16 mouse cellular contexts compared by ENCODE assay signal in genomic region chr17:66234432-66234831, GRCm38 (mm10).
A peak's percentile ranks its signal among the peaks of the same experiment; 100 is the strongest.
DNase-seq lines count a peak whose midpoint lies in the region; ATAC-seq and TF ChIP-seq lines count a peak whose summit lies in the region.
"Had no signal": no experiment of that assay in that cellular context is flagged by ENCODE, and none has a peak within 500 bp of the region (broad histone marks: within the 10 kb centered on the region; RNA-seq: fewer than 3 reads in every experiment).

No protein-coding gene starts in this region.

- no peak for ATAC-seq in forebrain, embryonic 15.5 days (replicated peaks)
- ATAC-seq in forebrain, embryonic 11.5 days (replicated peaks; ENCODE audit: low FRiP score): no peak
- ATAC-seq in kidney, embryonic 15.5 days (replicated peaks; ENCODE audit: low FRiP score): no peak
- no peak for ATAC-seq in activated CD4-positive, CD25-positive, alpha-beta regulatory T cell, adult 4 months

- no peak overlapping the region for H3K4me2 ChIP-seq in forebrain, embryonic 15.5 days (replicated peaks)
- no peak overlapping the region for H3K4me2 ChIP-seq in forebrain, embryonic 11.5 days (ENCODE audit: low read depth, low read length, severe bottlenecking)
- no peak overlapping the region for H3K4me2 ChIP-seq in kidney, embryonic 15.5 days
- H3K4me2 ChIP-seq: liver, embryonic 11.5 days had no signal

- no peak for DNase-seq in forebrain, embryonic 11.5 days (ENCODE audit: low spot score)
- DNase-seq in ZHBTc4 (ENCODE audit: low read depth, low spot score): peak; percentile 22
- DNase-seq in cerebellum, adult 9-11 months: peak; percentile 71
- DNase-seq in layer of hippocampus, adult 8-10 months (ENCODE audit: low spot score in 2 of 2): no peak

- no peaks in the 10 kb centered on the region for H3K9me3 ChIP-seq in forebrain, embryonic 15.5 days
- H3K9me3 ChIP-seq in forebrain, embryonic 11.5 days (ENCODE audit: control insufficient read depth, low read length): no peaks in the 10 kb centered on the region
- no peaks in the 10 kb centered on the region for H3K9me3 ChIP-seq in E14TG2a.4 (ENCODE audit: low read length)
- H3K9me3 ChIP-seq in kidney, embryonic 15.5 days (replicated peaks): no peaks in the 10 kb centered on the region
- H3K9me3 ChIP-seq: embryonic facial prominence, embryonic 15.5 days; hindbrain, embryonic 10.5 days; intestine, embryonic 15.5 days; midbrain, embryonic 10.5 days had no signal

- H3K27me3 ChIP-seq in forebrain, embryonic 15.5 days: no peaks in the 10 kb centered on the region
- no peaks in the 10 kb centered on the region for H3K27me3 ChIP-seq in forebrain, embryonic 11.5 days (ENCODE audit: control insufficient read depth, insufficient read depth, low read length)
- H3K27me3 ChIP-seq in E14TG2a.4 (ENCODE audit: insufficient read depth, low read length): peaks cover 16% of the 10 kb centered on the region
- no peaks in the 10 kb centered on the region; the same call in 1 of the 2 replicates for H3K27me3 ChIP-seq in kidney, embryonic 15.5 days
- H3K27me3 ChIP-seq: intestine, embryonic 15.5 days had no signal

- no peak overlapping the region for H3K9ac ChIP-seq in forebrain, embryonic 15.5 days (replicated peaks)
- no peak overlapping the region for H3K9ac ChIP-seq in forebrain, embryonic 11.5 days (ENCODE audit: low read length)
- H3K9ac ChIP-seq in kidney, embryonic 15.5 days: no peak overlapping the region
- H3K9ac ChIP-seq: embryonic facial prominence, embryonic 15.5 days; intestine, embryonic 15.5 days; liver, postnatal 0 days had no signal

- WGBS in forebrain, embryonic 15.5 days: 72% methylated on average over 19 of the region's 19 CpGs
- WGBS in forebrain, embryonic 11.5 days: 80% methylated on average over 19 of the region's 19 CpGs
- WGBS in kidney, embryonic 15.5 days: 82% methylated on average over 19 of the region's 19 CpGs

- no peak for TF ChIP-seq CTCF in E14TG2a.4 (conservative IDR thresholded peaks at IDR 0.05; ENCODE audit: low read length)

- peaks cover 20% of the 10 kb centered on the region for H3K4me1 ChIP-seq in forebrain, embryonic 15.5 days
- no peaks in the 10 kb centered on the region for H3K4me1 ChIP-seq in forebrain, embryonic 11.5 days (replicated peaks; ENCODE audit: control insufficient read depth, insufficient read depth, low read length)
- H3K4me1 ChIP-seq in E14TG2a.4 (replicated peaks; ENCODE audit: low read depth, low read length): peaks cover 45% of the 10 kb centered on the region
- peaks cover 10% of the 10 kb centered on the region; the same call in 1 of the 2 replicates for H3K4me1 ChIP-seq in kidney, embryonic 15.5 days
- H3K4me1 ChIP-seq: intestine, embryonic 15.5 days had no signal

- H3K27ac ChIP-seq in forebrain, embryonic 15.5 days (replicated peaks): peak overlapping the region; percentile 81
- H3K27ac ChIP-seq in forebrain, embryonic 11.5 days (ENCODE audit: low read depth, low read length): no peak overlapping the region
- no peak overlapping the region for H3K27ac ChIP-seq in kidney, embryonic 15.5 days
- H3K27ac ChIP-seq: embryonic facial prominence, embryonic 15.5 days; intestine, embryonic 15.5 days; layer of hippocampus, adult 2 months; macrophage had no signal

- H3K4me3 ChIP-seq in forebrain, embryonic 15.5 days: no peak overlapping the region
- H3K4me3 ChIP-seq in forebrain, embryonic 11.5 days (ENCODE audit: low read depth, low read length): no peak overlapping the region
- H3K4me3 ChIP-seq in E14TG2a.4 (replicated peaks; ENCODE audit: low read length): peak overlapping the region; percentile 57
- no peak overlapping the region for H3K4me3 ChIP-seq in kidney, embryonic 15.5 days (replicated peaks)
- H3K4me3 ChIP-seq: embryonic facial prominence, embryonic 15.5 days; hindbrain, embryonic 10.5 days; intestine, embryonic 15.5 days; layer of hippocampus, adult 2 months had no signal

- no peaks in the 10 kb centered on the region for H3K36me3 ChIP-seq in forebrain, embryonic 15.5 days
- H3K36me3 ChIP-seq in forebrain, embryonic 11.5 days (ENCODE audit: control insufficient read depth, insufficient read depth, low read length): no peaks in the 10 kb centered on the region
- no peaks in the 10 kb centered on the region for H3K36me3 ChIP-seq in E14TG2a.4 (ENCODE audit: insufficient read depth, low read length)
- no peaks in the 10 kb centered on the region for H3K36me3 ChIP-seq in kidney, embryonic 15.5 days
- H3K36me3 ChIP-seq: embryonic facial prominence, embryonic 15.5 days; hindbrain, embryonic 10.5 days; intestine, embryonic 15.5 days; midbrain, embryonic 10.5 days had no signal

Comparison
In these comparisons a context has a peak if more than half of its experiments do, and no peak if none do; other contexts are left out.
1. DNase-seq: peak in ZHBTc4 (single experiment) and cerebellum, adult 9-11 months (single experiment); none in forebrain, embryonic 11.5 days (single experiment) and layer of hippocampus, adult 8-10 months (0 of 2).